8 mouse cellular contexts compared by ENCODE assay signal in genomic region chr4:62619232-62619964, GRCm38 (mm10). TPM values are rescaled to one million over a fixed set of nuclear protein-coding genes. Genes with fewer than 3 reads are reported as not detected.
A peak's percentile ranks its signal among the peaks of the same experiment; 100 is the strongest.
DNase-seq lines count a peak whose midpoint lies in the region; ATAC-seq and TF ChIP-seq lines count a peak whose summit lies in the region.

No protein-coding gene starts in this region.

- ATAC-seq in embryonic facial prominence, embryonic 14.5 days (ENCODE audit: low read depth) = peak; percentile 39; the same call in 1 of the 2 replicates

- H3K27me3 ChIP-seq in embryonic facial prominence, embryonic 14.5 days (replicated peaks; ENCODE audit: control insufficient read depth, insufficient read depth, low read length) = no peaks in the 10 kb centered on the region
- no peaks in the 10 kb centered on the region for H3K27me3 ChIP-seq in midbrain, embryonic 10.5 days (ENCODE audit: low read depth, poor library complexity, severe bottlenecking)

- 0 out of 2 replicates have a peak, but pooled peaks have one; percentile 18 for TF ChIP-seq CTCF in layer of hippocampus, adult 2 months (conservative IDR thresholded peaks at IDR 0.05)

- H3K4me1 ChIP-seq in embryonic facial prominence, embryonic 14.5 days (ENCODE audit: control insufficient read depth, insufficient read depth, low read length) = peaks cover 24% of the 10 kb centered on the region
- peaks cover 39% of the 10 kb centered on the region for H3K4me1 ChIP-seq in midbrain, embryonic 10.5 days

- DNase-seq in layer of hippocampus, adult 2 months (ENCODE audit: low spot score in 2 of 2) = peak in 1 of 2 experiments; percentile 42
- DNase-seq in layer of hippocampus, postnatal 25 days (ENCODE audit: extremely low spot score in 1 of 2, low spot score in 1 of 2) = no peak
- DNase-seq in embryonic facial prominence, embryonic 14.5 days (ENCODE audit: low spot score) = peak; percentile 41
- DNase-seq in heart, postnatal 4 days = peak; percentile 72
- DNase-seq in layer of hippocampus, adult 8-10 months (ENCODE audit: low spot score in 2 of 2) = peak; percentile 28 to 58
- DNase-seq in midbrain, embryonic 10.5 days (ENCODE audit: low spot score) = peak; percentile 63
- DNase-seq in urinary bladder, adult 2 months (ENCODE audit: low spot score) = no peak
- no peak for DNase-seq in spleen, postnatal 14 days (ENCODE audit: low spot score in 2 of 2)

- H3K36me3 ChIP-seq in embryonic facial prominence, embryonic 14.5 days (ENCODE audit: control insufficient read depth, insufficient read depth, low read length) = no peaks in the 10 kb centered on the region
- H3K36me3 ChIP-seq in midbrain, embryonic 10.5 days = no peaks in the 10 kb centered on the region

- peak overlapping the region; percentile 45; the same call in 1 of the 2 replicates for H3K9ac ChIP-seq in embryonic facial prominence, embryonic 14.5 days (ENCODE audit: low read depth, low read length)

- H3K9me3 ChIP-seq in embryonic facial prominence, embryonic 14.5 days (ENCODE audit: control insufficient read depth, low read length) = no peaks in the 10 kb centered on the region
- no peaks in the 10 kb centered on the region for H3K9me3 ChIP-seq in midbrain, embryonic 10.5 days (replicated peaks)

- H3K4me3 ChIP-seq in layer of hippocampus, adult 2 months = peak overlapping the region; percentile 50
- H3K4me3 ChIP-seq in embryonic facial prominence, embryonic 14.5 days (ENCODE audit: low read depth, low read length) = peak overlapping the region; percentile 9
- peak overlapping the region; percentile 37 for H3K4me3 ChIP-seq in midbrain, embryonic 10.5 days

- WGBS in embryonic facial prominence, embryonic 14.5 days = 34% methylated on average over 16 of the region's 16 CpGs
- 32% methylated on average over 16 of the region's 16 CpGs for WGBS in midbrain, embryonic 10.5 days

- no peak overlapping the region for H3K4me2 ChIP-seq in embryonic facial prominence, embryonic 14.5 days (ENCODE audit: low read depth, low read length)

- H3K27ac ChIP-seq in layer of hippocampus, adult 2 months = peak overlapping the region; percentile 89
- H3K27ac ChIP-seq in embryonic facial prominence, embryonic 14.5 days (replicated peaks; ENCODE audit: low read depth, low read length) = peak overlapping the region; percentile 30
- peak overlapping the region; percentile 91 for H3K27ac ChIP-seq in midbrain, embryonic 10.5 days (replicated peaks)

RNA-seq across cellular contexts. Expression of gene Rgs3, which starts 59.8 kb away (rescaled TPM):
- 10 to 100 TPM; 18.9 to 21.6 TPM for total RNA-seq in layer of hippocampus, adult 2 months (2021)
- 10 to 100 TPM; 18.9 to 23.6 TPM for total RNA-seq in layer of hippocampus, postnatal 25 days (2021)
- polyA plus RNA-seq in embryonic facial prominence, embryonic 14.5 days (2014; fragmentation: Nextera tagmentation; extraction: Ambion mirVana) = 37.2 and 38.8 TPM in 2 replicates
- 10 to 100 TPM; 64.1 to 69.4 TPM for total RNA-seq in heart, postnatal 4 days (2021)
- 10 to 100 TPM; 24.2 to 29.3 (median 26.5) TPM for total RNA-seq in layer of hippocampus, adult 8-10 months (2022)
- polyA plus RNA-seq in midbrain, embryonic 10.5 days (2016; fragmentation: Nextera tagmentation; extraction: Ambion mirVana) = 29.4 and 41.1 TPM in 2 replicates
- polyA plus RNA-seq in urinary bladder, adult 2 months (2012; rRNA removed) = 56.4 and 57.0 TPM in 2 replicates

Comparison
In these comparisons a context has a peak if more than half of its experiments do, and no peak if none do; other contexts are left out.
1. DNase-seq: peak in embryonic facial prominence, embryonic 14.5 days (single experiment), heart, postnatal 4 days (single experiment), layer of hippocampus, adult 8-10 months (2 of 2) and midbrain, embryonic 10.5 days (single experiment); none in layer of hippocampus, postnatal 25 days (0 of 2), urinary bladder, adult 2 months (single experiment) and spleen, postnatal 14 days (0 of 2).
2. H3K27ac ChIP-seq: peak in every context shown above with its lines; median percentile 91 in midbrain, embryonic 10.5 days; 89 in layer of hippocampus, adult 2 months; 30 in embryonic facial prominence, embryonic 14.5 days.
3. Peak in every context shown above with its lines, with median percentiles within 50 percentile points of each other: H3K4me3 ChIP-seq.